Mouse (Mus musculus) gastrocnemius, postnatal 25 days (tissue): ENCODE results near the gene A730015C16Rik. TPM values are rescaled to one million over a fixed set of nuclear protein-coding genes. Genes with fewer than 3 reads are reported as not detected.
A peak's percentile ranks its signal among the peaks of the same experiment; 100 is the strongest.

Experiments used
- DNase-seq: peaks from one replicate; pipeline ENCODE4 v3.0.0; 2022
- long read RNA-seq, 2 experiments: library from polyadenylated mRNA; stranded (forward); transcript quantifications; one replicate each; pipeline ENCODE4 v2.0.0; 2021
- total RNA-seq, 2 experiments: library from RNA; stranded (reverse); gene quantifications; 1 replicate in 1 of 2; 2 replicates in 1 of 2; pipeline ENCODE4 v1.2.3; 2021

Gene A730015C16Rik
- not detected for total RNA-seq
- long read RNA-seq, experiment 1: 0 reads
- long read RNA-seq, experiment 2: 0 reads

DNA sequence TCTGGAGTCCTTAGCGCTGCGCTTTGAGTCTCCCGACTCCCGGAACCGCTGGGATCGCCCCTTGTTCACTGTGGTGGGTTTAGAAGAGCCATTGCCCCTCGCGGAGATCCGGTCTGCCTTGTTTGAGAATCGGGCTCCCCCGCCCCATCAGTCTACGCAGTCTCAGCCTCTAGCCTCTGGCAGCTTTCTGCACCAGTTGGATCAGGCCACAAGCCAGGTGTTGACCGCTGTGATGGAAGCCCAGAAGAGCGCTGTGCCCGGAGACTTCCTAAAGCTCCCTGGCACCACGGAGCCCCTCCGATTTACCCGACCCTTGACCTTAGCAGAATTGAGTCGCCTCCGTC, at the start of gene A730015C16Rik:
Gene A730015C16Rik, minus strand, starts transcription at position 115 of the 344 bp plus-strand sequence.
- peak; percentile 22 for DNase-seq

DNA sequence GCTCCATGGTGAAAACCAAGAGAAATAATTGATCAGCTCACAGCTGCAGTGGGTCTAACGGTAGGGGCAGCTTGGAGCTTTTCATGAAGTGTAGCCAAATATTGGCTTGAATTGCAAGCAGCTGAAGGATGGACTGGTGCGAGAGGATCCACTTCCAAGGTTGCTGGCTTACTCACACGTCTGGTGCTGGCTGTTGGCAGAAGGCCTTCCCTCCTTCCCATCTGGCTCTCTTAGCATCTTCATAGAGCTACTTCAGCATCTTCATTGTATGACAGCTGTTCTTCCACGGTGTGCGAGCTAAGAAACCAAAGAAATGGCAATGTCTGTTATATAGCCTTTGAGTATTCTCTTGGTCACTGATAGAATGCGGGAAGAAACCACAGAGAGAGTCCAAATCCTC, 42.5 kb upstream of the A730015C16Rik start:
- no peak for DNase-seq

DNA sequence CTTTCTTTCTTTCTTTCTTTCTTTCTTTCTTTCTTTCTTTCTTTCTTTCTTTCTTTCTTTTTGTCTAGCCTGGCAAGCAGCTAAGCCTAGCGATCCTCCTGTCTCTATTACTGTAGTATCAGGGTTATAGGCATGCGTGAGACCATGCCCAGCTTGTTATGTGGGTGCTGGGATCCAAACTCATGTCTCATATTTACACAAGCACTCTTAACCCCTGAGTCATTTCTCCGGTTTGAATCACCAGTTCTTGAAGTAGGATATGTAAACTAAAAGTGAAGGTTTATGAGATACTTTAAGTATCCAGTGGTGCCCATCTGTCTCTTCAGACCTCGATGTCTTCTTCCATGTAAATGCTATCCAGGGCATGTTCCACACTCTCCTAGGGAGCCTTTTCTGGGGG, 39.0 kb upstream of the A730015C16Rik start:
- DNase-seq: no peak

DNA sequence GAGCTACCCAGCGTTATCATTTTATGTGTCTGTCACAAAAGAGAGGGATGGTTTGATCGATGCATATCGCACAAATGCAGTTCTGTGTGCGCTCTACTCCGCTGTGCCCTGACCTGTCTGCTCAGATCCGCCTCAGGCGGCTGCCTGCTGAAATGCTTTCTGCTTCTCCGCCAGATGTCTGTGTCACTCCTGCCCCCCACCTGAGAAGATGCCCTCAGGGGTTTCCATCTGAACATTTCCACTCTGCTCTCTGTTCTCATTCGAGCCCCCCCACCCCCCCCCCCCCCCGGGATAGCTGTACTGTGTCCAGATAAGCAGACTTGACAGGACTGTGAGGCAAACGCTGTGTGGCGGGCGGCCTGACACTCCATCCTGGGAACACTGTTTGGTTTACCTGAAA, 35.4 kb upstream of the A730015C16Rik start:
- DNase-seq: no peak

DNA sequence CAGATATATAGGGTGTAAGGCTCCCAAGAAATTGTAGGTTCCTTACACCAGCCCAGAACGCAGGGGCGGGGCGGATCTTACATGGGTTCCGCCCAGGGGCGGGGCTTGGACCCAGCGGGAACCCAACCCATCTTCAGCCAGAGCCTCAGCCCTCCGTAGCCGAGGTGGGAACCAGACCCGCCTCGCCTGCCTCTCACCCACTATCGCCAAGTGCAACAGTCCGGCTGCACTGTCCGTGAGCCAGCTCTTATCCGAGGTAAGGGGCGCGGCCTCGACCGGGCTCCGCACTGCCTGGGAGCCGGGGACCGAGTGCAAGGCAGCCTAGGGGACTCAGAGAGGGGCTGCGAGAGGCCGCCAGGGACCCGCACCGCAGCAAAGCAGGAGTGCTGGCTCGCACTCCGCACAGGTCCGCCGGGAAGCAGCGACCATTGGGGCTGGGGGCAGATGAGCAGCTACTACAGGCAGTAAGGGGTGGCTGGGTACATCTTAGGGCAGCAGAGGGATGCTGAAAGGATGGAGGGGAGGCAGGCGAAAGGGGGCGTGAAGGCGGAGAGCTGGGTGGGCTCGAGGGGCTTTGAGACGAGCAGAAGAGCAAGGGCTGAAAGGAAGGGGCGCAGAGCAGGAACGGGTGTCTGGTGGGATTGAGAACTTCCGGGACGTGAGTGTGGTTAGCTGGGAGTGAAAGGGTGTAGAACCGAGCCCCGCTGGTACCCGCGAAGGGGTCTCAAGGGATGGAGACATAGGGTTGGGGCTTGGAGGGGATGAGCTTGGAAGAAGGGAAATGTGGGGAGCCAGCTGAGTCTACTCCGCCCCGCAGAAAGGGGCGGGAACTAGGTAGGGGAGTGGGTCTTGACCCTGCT, 30.8 kb upstream of the A730015C16Rik start, which contains the start of gene Rab3b:
Gene Rab3b, plus strand, starts transcription at position 101 of the 860 bp plus-strand sequence.
- peak; percentile 18 for DNase-seq

DNA sequence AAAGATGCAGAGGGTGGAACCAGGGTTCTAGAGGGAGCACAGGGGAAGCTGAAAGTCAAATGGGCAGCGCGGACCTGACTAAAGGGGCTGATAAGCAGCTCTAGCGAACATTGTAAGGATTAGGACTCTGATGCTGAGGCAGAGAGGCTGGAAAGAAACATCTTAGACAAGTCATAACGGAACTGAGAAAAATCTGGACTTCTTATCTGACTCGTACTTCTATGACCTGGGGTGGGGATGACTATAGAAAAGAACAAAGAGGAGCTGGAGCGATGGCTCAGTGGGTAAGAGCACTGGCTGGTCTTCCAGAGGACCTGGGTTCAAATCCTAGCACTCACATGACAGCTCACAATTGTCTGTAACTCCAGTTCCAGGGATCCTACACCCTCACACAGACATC, 29.5 kb upstream of the A730015C16Rik start:
- no peak for DNase-seq

DNA sequence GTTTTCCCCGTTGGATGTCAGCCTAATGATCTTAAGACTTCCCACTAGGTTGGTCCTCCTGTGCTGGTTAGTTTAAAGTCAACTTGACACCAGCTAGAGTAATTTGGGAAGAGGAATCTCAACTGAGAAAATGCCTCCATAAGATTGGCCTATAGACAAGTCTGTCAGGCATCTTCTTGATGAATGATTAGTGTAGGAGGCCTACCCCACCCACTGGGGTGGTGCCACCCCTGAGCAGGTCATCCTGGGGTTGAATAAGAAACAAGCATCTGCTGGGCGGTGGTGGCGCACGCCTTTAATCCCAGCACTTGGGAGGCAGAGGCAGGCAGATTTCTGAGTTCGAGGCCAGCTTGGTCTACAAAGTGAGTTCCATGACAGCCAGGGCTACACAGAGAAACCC, 25.3 kb upstream of the A730015C16Rik start:
- no peak for DNase-seq

DNA sequence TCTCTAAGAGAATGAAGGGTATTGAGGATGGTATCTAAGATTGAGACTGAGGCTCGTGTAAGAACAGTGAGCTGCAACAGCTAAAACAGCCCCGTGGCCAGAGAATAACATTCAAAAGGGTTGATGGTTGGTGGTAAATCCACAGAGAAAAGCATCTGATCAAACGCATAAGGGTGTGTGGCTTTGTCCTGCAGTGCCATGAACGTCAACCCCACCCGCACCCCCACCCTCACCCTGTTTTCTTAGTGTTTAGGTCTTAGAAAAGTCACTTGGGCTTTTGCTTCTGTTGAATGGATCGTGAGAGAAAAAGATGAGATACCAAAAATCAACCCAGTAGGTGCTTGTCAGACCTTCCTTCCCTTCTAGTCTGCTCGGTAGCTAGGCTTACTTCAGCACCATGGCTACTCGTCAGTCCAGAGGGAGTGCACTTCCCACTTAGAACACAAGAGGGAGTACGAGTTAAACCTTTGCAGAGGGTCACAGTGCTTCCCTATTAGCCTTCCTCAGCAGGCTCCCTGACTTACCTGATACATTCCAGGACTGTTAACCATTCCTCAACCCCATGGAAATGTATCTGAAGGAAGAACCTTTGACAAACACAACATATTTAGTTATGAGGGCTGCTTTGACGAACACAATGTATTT, 21.4 kb upstream of the A730015C16Rik start:
- peak; percentile 45 for DNase-seq

DNA sequence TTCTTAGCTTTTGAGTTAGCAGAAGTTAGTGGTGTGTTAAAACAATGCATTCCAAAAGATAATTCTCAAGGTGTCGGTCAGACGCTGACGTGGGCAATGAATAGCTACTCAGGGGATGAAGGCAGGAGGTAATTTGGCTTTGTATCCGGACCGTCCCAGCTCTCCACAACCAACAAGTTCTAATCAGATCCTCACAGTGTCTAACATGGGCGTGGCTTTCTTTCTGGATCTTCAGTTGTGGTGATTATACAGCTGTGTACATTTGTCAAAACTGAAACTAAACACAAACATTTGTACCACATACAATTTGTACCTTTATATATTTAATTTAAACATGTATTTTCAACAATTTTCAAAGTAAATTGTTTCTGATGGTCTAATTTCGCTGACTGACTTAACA, 18.4 kb upstream of the A730015C16Rik start:
- no peak for DNase-seq

DNA sequence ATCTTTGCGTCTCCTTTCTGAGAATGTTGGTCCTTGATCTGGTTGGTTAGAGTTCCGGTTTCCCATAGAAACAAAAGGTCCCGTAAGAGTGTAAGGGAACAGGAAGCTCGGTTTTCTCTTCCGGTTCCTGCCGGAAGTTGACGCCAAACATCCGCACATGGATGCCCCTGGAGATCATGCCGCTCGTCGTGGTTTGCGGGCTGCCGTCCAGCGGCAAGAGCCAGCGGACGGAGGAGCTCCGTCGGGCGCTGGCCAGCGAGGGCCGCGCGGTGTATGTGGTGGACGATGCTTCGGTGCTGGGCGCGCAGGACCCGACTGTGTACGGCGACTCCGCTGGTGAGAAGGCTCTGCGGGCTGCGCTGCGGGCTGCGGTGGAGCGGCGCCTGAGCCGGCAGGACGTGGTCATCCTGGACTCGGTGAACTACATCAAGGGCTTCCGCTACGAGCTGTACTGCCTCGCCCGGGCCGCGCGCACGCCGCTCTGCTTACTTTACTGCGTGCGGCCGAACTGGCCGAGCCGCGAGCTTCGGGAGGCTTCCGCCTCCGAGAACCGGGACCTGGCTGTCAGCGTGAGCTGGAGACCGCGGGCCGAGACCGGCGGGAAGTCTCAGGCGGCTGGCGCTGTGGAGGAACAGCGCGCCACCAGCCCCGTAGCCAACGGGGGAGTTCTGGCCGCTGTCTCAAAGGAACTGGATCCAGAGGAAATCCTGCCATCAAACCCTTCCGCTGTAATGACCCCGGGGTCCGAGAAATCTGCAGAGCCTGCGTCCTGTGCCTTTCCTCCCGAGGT, 509 bp downstream of the A730015C16Rik start, which contains the start of gene Kti12:
Gene Kti12, plus strand, starts transcription at position 71 of the 790 bp plus-strand sequence.
- DNase-seq: peak; percentile 81

DNA sequence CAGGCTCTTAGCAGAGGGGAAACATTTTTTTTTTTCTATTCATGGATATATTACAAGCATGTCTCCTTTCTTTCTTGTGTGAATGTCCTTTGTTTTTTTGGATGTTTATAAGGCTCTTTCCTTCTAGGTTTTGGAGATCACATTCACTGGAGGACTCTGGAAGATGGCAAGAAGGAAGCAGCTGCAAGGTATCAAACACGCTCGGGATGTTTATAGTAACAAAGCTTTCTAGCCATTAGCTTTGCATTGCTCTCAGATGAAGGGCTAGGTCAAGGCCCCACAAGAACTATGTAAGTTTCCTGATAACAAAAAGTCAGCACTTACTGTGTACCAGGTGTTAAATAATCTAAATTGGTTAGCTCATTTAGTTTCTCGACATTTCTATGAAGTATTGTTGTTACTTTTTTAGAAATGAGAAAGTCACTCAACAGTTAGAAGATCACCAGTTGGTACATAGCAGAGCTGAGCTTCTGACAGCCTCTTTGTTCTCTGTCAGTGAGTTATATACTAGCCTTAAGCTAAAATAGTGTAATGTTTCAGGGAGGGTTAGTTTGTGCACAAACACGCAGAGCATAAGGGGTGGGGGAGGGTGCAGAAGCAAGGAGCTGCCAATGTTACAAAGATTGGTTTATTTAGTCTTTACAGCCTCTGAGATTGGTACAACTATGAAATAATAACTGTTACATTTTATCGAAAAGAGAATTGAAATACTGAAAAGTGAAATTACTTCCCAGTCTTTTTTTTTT, 2.4 kb downstream of the A730015C16Rik start:
- DNase-seq: no peak

DNA sequence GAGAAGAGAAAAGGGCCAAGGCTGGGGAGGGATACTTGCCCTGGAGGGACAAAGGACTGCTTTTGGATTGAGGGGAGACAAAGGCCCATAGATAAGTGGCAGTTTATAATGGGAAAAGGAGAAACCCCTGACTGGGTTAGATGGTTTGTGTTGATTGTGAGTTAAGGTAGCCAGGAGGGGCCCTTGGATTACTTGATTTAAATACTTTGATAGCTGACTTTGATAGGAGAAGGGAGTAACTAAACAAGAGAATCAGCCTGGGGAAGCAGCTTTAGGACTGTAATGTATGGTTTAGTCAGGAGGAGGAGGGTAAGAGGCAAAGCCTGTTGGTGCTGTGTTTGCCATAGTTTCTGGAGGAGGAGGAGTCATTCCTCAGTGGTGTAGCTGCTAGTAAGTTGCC, 5.1 kb downstream of the A730015C16Rik start:
- no peak for DNase-seq

DNA sequence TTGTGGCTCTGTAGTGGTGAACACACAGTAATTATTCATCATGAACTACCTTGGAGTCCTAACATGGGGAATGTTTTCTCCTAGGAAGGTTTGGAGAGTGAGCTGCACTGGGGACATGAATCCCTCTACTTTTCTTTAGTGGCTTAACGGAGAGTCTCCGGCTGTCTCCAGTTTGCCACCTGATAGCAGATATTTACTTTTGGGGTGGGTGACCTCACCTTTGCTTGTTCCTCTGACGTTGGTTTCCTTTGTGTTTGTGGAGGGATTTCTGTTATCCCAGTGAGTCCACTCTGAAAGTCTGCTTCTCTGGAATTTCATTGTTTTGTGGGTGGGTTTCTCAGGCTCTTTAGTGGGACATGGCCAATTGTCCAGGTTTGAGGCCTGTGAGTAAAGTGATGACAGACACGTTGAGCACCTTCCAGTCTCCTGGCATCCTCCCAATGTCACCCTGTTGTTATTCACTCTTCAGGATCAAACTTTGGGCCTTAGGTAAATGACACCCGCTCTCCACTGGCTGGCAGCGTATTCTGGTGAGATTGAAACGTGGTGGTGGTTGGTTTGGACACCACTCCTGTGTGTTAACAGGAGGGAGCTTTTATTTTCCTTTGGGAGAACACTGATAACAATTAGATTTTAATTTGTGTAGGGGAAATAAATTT, 6.4 kb downstream of the A730015C16Rik start:
- DNase-seq: no peak

DNA sequence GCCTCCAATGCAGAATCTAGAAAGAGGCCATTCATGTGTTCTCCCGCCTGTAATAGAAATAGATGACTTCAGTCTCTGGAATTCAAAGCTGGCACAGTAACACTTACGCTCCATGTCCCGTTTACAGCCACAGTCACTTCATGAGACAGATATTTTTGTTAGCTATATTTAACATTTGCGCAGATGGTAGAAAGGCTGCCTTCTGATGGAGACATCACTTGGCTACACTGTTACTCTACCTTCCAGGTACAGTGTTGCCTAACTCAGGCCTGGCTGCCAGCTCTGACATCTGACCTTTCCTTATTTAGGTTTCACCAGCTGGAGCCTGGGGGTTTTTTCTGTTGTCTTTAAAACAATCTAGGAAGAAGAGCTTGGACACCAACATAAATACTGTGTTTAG, 10.4 kb downstream of the A730015C16Rik start:
- no peak for DNase-seq

DNA sequence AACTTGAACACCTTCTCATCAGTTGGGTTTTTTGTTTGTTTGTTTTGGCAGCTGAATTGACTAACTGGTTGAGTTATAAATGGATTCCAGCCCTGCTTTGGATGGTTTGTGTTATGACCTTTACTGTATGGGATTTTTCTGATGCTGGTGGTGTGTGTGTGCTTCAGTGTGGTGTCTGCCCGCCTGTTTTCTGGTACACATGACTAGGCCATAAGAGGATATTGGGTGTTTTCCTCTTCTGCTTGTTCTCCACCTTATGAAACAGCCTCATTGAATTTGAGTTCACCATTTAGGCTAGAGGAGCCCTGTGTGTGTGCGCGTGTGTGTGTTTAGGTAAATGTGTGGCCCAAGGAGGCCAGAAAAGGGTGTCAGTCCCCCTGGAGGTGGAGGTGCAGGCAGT, 12.9 kb downstream of the A730015C16Rik start:
- DNase-seq: no peak

DNA sequence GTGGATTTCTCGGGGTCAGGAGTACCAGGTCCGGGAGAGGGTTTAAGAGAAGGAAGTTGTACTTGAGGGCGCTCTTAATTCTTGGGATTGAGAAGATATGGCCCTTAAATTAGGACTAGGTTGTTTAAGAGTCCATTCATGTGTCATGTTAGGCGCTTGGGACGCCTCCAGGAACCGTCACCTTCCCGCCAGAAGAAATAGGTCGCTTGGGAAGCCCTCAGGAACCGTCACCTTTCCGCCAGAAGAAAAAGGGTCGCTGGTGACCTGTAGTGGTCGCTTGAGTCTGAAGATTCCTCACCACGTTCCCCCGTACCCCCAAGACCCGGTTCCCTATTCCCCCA, 13.5 kb downstream of the A730015C16Rik start:
- DNase-seq: no peak

DNA sequence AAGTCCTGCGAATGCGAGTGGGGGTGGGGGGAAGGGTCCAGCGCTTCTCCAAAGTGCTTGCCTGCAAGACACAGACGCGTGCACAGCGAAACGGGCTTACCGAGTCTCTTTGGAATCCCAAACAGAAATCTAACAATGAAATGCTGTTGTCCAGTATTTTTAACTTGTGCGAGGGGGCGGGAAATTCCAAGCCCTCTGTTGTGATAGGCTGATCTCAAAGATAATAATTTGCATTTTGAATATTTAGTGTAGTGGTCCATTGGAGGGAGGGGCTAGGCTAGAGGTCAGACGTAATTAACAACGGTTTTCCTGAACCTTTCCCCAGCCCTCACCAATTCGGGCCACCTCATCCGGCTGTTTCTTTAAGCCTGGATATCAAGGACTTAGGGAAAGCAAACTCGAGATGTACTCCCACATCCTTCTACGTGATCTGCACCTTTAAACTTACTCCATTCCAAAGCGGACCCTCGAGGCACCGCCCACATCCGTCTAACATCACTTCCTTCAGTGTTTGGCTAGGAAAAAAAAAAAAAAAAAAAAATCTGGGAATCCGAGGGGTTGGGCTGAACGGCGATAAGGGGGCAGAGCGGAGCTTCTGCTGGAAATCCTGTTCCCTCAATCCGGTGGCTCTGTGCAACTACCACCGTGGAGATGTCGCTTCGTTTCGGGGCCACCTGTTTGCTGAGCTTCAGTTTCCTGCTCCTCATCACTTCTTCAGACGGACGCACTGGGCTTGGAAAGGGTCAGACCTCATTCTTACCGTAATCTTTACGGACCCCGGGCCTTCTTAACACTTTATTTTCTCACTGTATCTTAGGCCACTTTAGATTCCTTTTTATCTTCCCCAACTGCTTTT, 14.1 kb downstream of the A730015C16Rik start, which contains the start of gene Txndc12:
Gene Txndc12, plus strand, starts transcription at position 487 of the 856 bp plus-strand sequence.
- peak; percentile 81 for DNase-seq

DNA sequence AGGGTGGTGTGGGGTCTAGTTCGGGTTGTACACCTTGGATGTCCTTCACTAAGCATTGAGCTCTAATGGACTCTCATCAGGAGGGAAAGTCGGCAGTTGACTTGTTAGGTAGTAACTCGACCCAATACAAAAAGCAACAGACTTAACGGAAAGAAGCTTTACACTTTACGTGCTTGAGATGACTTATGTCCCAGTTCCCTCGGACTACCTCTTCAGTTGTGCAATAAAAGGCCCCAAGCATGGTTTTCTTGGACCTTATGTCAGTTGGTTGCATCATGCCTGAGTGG, 14.6 kb downstream of the A730015C16Rik start:
- no peak for DNase-seq

DNA sequence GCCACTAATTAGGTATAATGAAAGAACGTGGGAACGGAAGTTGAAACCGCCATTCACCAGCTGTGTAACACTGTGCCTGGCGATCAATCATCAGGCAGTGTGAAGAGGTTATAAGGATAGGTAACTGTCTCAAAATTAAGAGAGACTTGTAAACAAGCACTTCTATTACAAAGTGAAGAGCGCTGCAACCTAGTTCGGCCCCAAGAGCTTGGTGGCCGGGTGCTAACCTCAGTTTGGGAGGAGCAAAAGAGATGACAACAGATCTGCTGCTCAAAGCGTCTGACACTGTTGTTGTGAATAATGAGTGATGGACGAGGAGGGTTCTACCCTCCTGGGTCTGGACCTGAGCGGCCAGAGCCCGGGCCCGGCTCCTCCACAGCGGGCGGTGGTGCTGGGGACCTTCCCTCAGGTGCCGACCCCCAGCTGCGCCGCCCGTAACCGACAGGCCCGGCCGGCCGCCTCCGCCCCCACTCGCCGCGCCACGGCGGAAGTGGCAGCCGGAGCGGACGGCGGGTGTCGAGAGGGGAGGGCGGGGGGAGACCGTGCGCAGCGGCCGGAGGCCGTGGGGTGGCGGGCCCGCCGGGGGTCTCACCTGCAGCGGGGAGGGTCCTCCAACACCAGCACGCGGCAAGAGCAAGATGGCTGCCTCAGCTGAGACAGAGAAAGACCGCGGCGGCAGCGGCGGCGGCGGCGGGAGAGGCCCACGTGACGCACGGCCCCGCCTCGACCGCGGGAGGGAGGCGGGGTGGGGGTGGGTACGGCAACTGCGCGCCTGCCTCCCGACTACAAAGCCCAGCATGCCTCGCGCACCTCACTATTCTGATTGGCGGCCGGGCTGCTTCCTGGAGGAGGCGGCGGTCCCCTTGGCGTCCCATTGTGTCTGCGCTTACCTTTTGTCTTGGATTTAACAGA, 15.2 kb downstream of the A730015C16Rik start, which contains the start of gene Btf3l4:
Gene Btf3l4, minus strand, starts transcription at position 699 of the 912 bp plus-strand sequence.
- peak; percentile 92 for DNase-seq
